Mouse (Mus musculus) macrophage (primary cell): ENCODE measurements around the gene C1ql2. TPM values are rescaled to one million over a fixed set of nuclear protein-coding genes. Genes with fewer than 3 reads are reported as not detected.

Experiments
- H3K27ac ChIP-seq: fragments of 350-480 bp; formaldehyde crosslinking; 2 replicates; pipeline ENCODE4 v1.9.0; 2021
- H3K36me3 ChIP-seq: fragments of 350-480 bp; formaldehyde crosslinking; 2 replicates; pipeline ENCODE4 v1.9.0; 2021; ENCODE audit errors: inconsistent target
- H3K4me3 ChIP-seq: fragments of 350-480 bp; formaldehyde crosslinking; 2 replicates; pipeline ENCODE4 v1.9.0; 2021; ENCODE audit errors: inconsistent target
- H3K79me2 ChIP-seq: fragments of 350-480 bp; formaldehyde crosslinking; 2 replicates; pipeline ENCODE4 v1.9.0; 2021; ENCODE audit errors: inconsistent target
- WGBS: methylation state at CpG from one replicate; pipeline ENCODE4 v1.1.7; 2026; ENCODE audit warnings: inconsistent platforms; ENCODE audit not compliant: missing documents; 5-methylcytosine and 5-hydroxymethylcytosine counted together
- polyA plus RNA-seq: library from polyadenylated mRNA; stranded (reverse); fragments of 250-400 nt; gene quantifications from 3 replicates; pipeline ENCODE4 v1.2.4, GENCODE M21; 2018; ENCODE audit warnings: inconsistent platforms

The C1ql2 gene
- polyA plus RNA-seq, 1 experiment from 2014 or later, result not detected

DNA sequence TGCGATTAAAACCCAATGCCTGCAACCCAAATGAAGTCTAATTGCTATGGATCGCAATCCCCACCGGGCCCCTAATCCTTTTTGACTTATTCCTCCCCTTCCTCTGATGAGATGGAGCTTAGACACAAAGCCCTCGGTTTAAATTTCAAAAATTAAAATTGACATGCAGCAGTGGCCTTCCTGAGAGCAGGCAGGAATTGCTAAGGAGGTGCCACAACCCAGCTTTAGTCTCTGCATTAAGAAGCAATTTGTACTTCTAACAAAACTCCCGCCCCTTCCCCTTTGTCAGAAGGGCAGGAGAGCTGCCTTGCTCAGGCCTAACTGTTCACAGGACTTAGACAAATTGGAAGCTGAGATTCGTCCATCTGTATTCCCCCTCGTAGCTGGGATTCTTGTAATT, 4.6 kb downstream of the C1ql2 start:
- Histone ChIP-seq H3K36me3 (no peaks in the 10 kb centered on the region), H3K27ac (no peak overlapping the region), H3K79me2 (no peaks in the 10 kb centered on the region), H3K4me3 (no peak overlapping the region)
- WGBS, result 44% methylated on average over 7 of the region's 7 CpGs

DNA sequence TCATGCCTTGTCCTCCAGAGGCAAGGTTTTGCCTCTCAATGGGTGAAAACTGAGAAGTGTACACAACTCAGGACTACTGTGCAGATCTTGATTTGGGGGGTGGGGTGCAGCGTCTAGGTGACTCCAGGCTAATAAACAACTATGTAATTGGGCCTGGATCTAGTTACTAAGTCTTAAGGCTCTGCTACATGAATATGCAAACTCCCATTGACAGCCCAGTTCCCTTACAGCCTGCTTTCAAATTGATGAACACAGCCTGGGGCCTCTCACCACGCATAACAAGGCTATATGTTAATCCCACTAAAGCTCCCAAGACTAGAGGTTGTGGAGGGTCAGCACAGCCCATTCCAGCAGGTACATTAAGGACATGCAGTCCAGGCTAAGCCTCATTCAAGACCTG, 14.0 kb downstream of the C1ql2 start:
- H3K27ac ChIP-seq, result no peak overlapping the region
- no peak overlapping the region for H3K4me3 ChIP-seq
- no peaks in the 10 kb centered on the region for H3K36me3 ChIP-seq
- 58% methylated on average over 2 of the region's 2 CpGs for WGBS
- no peaks in the 10 kb centered on the region for H3K79me2 ChIP-seq

DNA sequence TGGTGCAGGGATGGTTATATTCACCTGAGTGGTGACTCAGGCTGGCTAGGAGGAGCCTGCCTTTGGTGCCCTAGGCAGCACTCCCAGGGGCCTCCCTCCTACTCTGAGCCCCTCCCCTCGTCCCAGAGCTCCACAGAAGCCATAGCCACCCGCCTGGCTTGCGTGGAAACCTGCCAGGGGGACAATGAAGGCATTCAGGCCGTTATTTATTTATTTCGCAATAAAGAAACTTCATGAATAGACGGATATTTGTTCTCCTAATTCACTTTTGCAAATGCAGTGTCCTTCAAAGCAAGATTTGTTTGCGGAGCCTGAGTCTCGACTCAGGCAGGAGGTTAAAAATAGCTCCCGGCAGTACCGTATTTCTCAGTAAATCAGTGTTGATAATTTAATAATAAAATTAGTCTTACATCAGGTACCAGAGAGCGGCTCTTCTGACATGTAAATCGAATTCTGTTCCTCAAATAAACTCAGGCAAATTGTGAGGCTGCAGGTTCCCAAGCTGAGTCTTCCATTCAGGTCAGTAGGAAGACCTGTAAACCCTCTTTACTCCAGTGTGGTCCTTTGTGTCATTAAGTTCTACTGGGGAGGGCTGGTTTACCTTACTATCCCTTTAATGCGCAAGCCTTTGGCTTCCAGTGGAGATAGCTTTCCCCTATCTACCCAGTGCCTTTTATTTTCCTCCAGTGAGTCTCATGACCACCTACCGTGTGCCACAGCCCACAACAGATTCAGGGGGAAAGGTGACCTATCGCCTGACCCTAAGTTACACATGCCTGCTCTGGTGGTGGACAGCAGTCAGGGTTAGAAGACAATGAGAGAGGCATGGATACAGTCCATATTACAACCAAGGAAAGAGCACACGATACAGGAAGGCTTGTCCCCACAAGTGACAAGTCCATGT, 17.2 kb downstream of the C1ql2 start:
- Histone ChIP-seq H3K36me3 (no peaks in the 10 kb centered on the region), H3K4me3 (no peak overlapping the region), H3K27ac (no peak overlapping the region), H3K79me2 (no peaks in the 10 kb centered on the region)
- 28% methylated on average over 16 of the region's 16 CpGs for WGBS

DNA sequence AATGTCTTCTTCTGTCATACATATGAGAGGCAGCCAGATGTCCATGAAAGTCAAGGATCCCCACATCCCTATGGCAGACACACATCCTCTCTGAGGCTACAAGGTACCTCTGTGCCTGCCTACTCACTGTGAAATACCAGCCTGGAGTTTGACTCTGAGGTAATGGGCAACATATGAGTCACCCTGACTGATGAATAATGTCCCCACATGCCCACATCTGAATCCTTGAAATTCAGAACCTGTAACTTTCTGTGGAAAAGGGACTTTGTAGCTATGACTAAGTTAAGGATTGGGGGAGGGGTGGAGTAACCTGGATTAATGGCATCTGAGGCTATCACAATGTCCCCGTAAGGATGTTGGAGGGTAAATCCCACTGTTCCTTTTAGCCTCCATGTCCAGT, 23.3 kb downstream of the C1ql2 start:
- 82% methylated on average over 1 of the region's 1 CpGs for WGBS
- Histone ChIP-seq H3K4me3 (no peak overlapping the region), H3K36me3 (no peaks in the 10 kb centered on the region), H3K27ac (no peak overlapping the region), H3K79me2 (no peaks in the 10 kb centered on the region)

DNA sequence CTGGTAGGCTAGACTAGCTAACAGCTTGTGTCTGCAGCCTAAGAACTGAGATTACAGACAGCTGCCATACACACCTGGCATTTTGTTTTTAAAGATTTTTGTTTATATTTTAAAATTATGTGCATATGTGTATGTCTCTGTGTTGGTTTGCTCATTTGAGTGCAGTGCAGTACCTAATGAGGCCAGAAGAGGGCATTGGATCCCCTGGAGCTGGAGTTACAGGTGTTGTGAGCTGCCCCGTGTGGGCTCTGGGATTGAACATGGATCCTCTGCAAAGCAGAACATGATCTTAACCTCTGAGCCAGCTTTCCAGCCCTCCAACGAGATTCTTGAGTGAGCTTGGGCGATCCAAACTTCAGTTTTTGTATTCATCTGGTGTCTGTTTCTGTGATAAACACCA, 27.8 kb downstream of the C1ql2 start:
- WGBS, result 73% methylated on average over 3 of the region's 3 CpGs
- H3K4me3 ChIP-seq, result no peak overlapping the region
- no peaks in the 10 kb centered on the region for H3K36me3 ChIP-seq
- no peak overlapping the region for H3K27ac ChIP-seq
- H3K79me2 ChIP-seq, result no peaks in the 10 kb centered on the region

DNA sequence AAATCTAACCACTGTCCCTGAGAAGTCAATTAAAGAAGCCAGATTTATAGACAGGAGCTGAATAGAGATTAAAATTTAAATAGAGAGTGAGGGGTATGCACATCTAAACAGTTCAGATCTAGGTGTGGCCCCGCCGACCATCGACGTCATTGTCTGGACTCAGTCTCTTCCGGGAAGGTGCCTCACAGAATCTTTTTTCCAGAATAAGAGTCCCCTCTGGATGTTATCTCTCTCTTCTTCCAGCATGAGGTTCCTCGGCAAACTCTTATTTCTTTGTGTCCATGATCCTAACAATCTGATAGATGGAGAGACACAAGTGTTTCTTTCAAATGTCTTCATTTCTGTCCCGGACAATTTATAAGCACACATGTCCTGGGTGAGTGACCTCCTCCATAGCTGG, 33.7 kb downstream of the C1ql2 start:
- Histone ChIP-seq H3K27ac (no peak overlapping the region), H3K4me3 (no peak overlapping the region), H3K79me2 (no peaks in the 10 kb centered on the region), H3K36me3 (no peaks in the 10 kb centered on the region)
- WGBS, result 88% methylated on average over 7 of the region's 7 CpGs

DNA sequence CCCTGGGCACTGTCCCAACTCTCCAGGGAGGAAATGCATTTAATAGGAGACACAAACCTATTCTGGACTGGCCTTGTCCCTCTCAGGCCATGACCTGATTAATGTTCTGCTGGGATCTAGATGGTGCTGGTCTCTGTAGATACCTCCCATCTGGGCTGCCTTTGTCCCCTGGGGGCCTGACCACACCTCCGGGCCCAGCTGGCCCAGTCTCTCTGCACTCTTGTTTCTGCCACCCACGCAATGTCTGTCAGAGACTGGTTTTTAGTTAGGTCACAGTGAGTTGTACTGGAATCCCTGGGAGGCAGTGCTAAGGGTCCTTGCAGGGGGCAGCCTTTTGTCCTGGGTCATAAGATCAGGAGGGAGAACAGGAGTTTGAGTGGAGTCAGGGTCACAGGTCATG, 34.5 kb downstream of the C1ql2 start:
- WGBS, result 89% methylated on average over 2 of the region's 2 CpGs
- no peaks in the 10 kb centered on the region for H3K36me3 ChIP-seq
- H3K27ac ChIP-seq, result no peak overlapping the region
- H3K4me3 ChIP-seq, result no peak overlapping the region
- H3K79me2 ChIP-seq, result no peaks in the 10 kb centered on the region

DNA sequence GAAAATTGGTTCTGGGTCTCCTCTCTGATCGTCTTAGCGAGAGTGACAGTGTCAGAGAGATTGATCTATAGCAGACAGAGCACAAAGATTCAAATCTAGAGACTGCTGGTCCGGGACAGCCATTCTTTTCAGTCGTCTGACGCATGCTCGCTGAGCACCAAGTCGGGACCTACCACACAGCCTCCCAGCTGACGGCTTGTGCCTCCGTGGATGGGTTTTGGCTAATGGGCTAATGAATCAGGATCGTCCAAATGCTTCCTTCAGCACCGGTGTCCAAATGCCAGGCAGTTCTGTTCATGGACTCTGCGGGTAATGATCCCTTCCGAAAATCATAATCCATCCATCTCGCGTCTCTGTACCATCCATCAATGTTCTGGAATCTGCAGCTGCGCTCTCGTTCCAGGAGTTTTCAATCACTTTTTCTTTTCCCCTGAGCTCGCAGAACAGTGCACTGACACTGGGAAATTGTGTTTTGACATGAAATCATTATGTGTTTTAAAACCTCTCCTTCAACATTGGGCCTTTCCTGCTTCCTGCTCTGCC, 44.7 kb downstream of the C1ql2 start:
- no peaks in the 10 kb centered on the region for H3K36me3 ChIP-seq
- 85% methylated on average over 18 of the region's 18 CpGs for WGBS
- no peaks in the 10 kb centered on the region for H3K79me2 ChIP-seq
- no peak overlapping the region for H3K27ac ChIP-seq
- H3K4me3 ChIP-seq, result no peak overlapping the region

DNA sequence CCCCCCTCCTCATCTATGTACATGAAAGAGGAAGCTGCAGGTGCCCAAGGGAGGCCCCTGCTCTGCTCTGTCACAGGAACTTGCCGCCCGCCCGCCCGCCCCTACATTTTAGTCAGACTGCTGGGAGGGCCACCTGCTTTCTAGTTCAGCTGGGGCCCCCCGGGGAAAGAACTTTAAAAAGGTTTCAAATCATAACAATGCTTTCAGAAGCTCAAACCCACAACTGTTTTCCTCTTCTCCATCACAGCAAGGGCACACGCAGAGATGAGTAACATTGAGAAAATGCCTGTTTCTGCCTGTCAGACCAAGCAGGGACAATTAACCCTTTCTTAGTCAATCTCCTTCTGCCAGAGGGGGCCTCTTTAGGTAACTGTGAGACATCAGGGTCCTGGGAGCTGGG, 49.4 kb downstream of the C1ql2 start:
- Histone ChIP-seq H3K4me3 (no peak overlapping the region), H3K27ac (no peak overlapping the region), H3K36me3 (no peaks in the 10 kb centered on the region), H3K79me2 (no peaks in the 10 kb centered on the region)
- 16% methylated on average over 6 of the region's 6 CpGs for WGBS

DNA sequence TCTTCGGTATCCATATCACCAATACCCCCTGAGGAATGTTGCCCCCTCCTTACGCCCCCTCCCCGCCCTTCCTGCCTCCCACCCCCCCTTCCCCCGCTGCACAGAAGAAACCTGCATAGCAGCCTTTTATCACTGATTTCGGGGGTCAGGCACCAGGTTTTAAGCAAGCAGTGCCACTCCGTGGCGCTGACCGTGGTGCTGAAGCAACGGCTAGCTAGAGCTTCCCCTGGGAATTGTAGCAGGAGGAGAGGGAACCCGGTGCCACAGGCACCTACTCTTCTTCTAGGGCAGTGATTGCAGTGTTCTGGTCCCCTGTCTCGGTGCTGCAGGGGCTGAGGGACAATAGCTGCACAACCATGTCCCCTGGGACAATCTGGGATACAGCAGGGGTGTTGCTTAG, 50.0 kb downstream of the C1ql2 start:
- H3K27ac ChIP-seq, result no peak overlapping the region
- no peaks in the 10 kb centered on the region for H3K79me2 ChIP-seq
- no peak overlapping the region for H3K4me3 ChIP-seq
- no peaks in the 10 kb centered on the region for H3K36me3 ChIP-seq
- WGBS, result 6% methylated on average over 7 of the region's 11 CpGs

Other genes with a start within 250 kb of the C1ql2 start
- gene Dbi, start 219.5 kb upstream of the C1ql2 start, polyA plus RNA-seq, result 235 to 420 TPM (median 317 TPM) in 3 replicates
- 1.4 to 5.1 TPM (median 3.6 TPM) in 3 replicates for gene 3110009E18Rik, start 219.4 kb upstream of the C1ql2 start, polyA plus RNA-seq
- 26.5 to 41.9 TPM (median 39.9 TPM) in 3 replicates for gene Steap3, start 67.9 kb upstream of the C1ql2 start, polyA plus RNA-seq
- 2.7 to 7.5 TPM (median 3.7 TPM) in 3 replicates for gene Marco, start 164.4 kb downstream of the C1ql2 start, polyA plus RNA-seq